Mouse (Mus musculus) B cell, adult 62 days (primary cell): ENCODE results near the gene Ackr4. TPM values are rescaled to one million over a fixed set of nuclear protein-coding genes. Genes with fewer than 3 reads are reported as not detected.

Experiments used
- total RNA-seq: library from RNA; stranded (reverse); gene quantifications from 4 replicates; pipeline ENCODE4 v1.2.4, GENCODE M21; 2023

Gene Ackr4
- not detected in 4 replicates for total RNA-seq

GRCm38 (mm10) chr9:104126833-104127232 is at the start of gene Ackr4:
Gene Ackr4, minus strand, starts transcription at chr9:104126933.

GRCm38 (mm10) chr9:104063244-104063961 is 63.3 kb downstream of the Ackr4 start, which contains the start of gene Acad11:
Gene Acad11, plus strand, starts transcription at chr9:104063377.

GRCm38 (mm10) chr9:104062430-104063243 is 64.1 kb downstream of the Ackr4 start, which contains the start of gene Uba5:
Gene Uba5, minus strand, starts transcription at chr9:104063134.

GRCm38 (mm10) chr9:104040362-104040761 is 86.4 kb downstream of the Ackr4 start, which contains the start of gene Gm28305:
Gene Gm28305, plus strand, starts transcription at chr9:104040662.

Other genes starting within 250 kb of the Ackr4 start
- gene Nphp3, start 124.4 kb downstream of the Ackr4 start, total RNA-seq: 5.2 to 16.3 TPM (median 9.9 TPM) in 4 replicates
- not detected in 4 replicates for gene Gm28305, start 86.3 kb downstream of the Ackr4 start, total RNA-seq
- 24.1 to 30.5 TPM (median 26.6 TPM) in 4 replicates for gene Uba5, start 63.8 kb downstream of the Ackr4 start, total RNA-seq
- gene Acad11, start 63.6 kb downstream of the Ackr4 start, total RNA-seq: 13.7 to 18.0 TPM (median 16.0 TPM) in 4 replicates
- 82.5 to 102 TPM (median 93.9 TPM) in 4 replicates for gene Dnajc13, start 136.0 kb upstream of the Ackr4 start, total RNA-seq
- 3.6 to 6.4 TPM (median 4.5 TPM) in 4 replicates for gene Acpp, start 210.8 kb upstream of the Ackr4 start, total RNA-seq